Mouse (Mus musculus) liver, adult 2 months (tissue): ENCODE measurements at regions not wholly inside any gene's neighbourhood (a gene's known extent, or its start where the extent isn't known, plus 50 kb on each side); places are given as distances from the start of the nearest gene placed in this dataset.

ENCODE experiments used
- DNase-seq: peaks from one replicate; pipeline ENCODE4 v3.0.0-alpha.2; 2011; ENCODE audit warnings: low read depth, low spot score; ENCODE audit errors: extremely low read depth
- H3K27ac ChIP-seq: fragments of 200-500 bp; replicated peaks from 2 replicates; pipeline ENCODE4 v1.5.1; 2012; ENCODE audit warnings: low read depth, mild to moderate bottlenecking, control low read depth, inconsistent platforms, low read length; ENCODE audit not compliant: insufficient read depth
- H3K27me3 ChIP-seq: fragments of 200-500 bp; 2 replicates; pipeline ENCODE4 v1.6.1; 2012; ENCODE audit warnings: mild to moderate bottlenecking, moderate library complexity, low read length, inconsistent platforms; ENCODE audit not compliant: control insufficient read depth, insufficient read depth
- H3K36me3 ChIP-seq: fragments of 200-500 bp; 2 replicates; pipeline ENCODE4 v1.6.1; 2012; ENCODE audit warnings: low read length, inconsistent platforms; ENCODE audit not compliant: control insufficient read depth, insufficient read depth
- H3K4me1 ChIP-seq: fragments of 200-500 bp; 2 replicates; pipeline ENCODE4 v1.6.1; 2011; ENCODE audit warnings: low read length; ENCODE audit not compliant: control insufficient read depth, insufficient read depth
- H3K4me3 ChIP-seq: fragments of 200-500 bp; 2 replicates; pipeline ENCODE4 v1.5.1; 2011; ENCODE audit warnings: low read depth, mild to moderate bottlenecking, control low read depth, low read length, moderate library complexity; ENCODE audit not compliant: insufficient read depth
- H3K79me2 ChIP-seq: fragments of 200-500 bp; 2 replicates; pipeline ENCODE4 v1.6.1; 2012; ENCODE audit warnings: inconsistent platforms, mild to moderate bottlenecking, low read length, moderate library complexity; ENCODE audit not compliant: control insufficient read depth, insufficient read depth
- H3K9ac ChIP-seq: fragments of 200-500 bp; 2 replicates; pipeline ENCODE4 v1.6.1; 2012; ENCODE audit warnings: low read depth, mild to moderate bottlenecking, control low read depth, inconsistent platforms, low read length
- CTCF ChIP-seq: fragments of 200-500 bp; IDR thresholded peaks from 2 replicates; pipeline ENCODE4 v1.5.1; 2011; ENCODE audit warnings: low read depth, low read length, control low read depth
- POLR2A ChIP-seq: fragments of 200-500 bp; IDR thresholded peaks from 2 replicates; pipeline ENCODE4 v1.6.1; 2011; ENCODE audit warnings: low read length, control low read depth; ENCODE audit not compliant: insufficient read depth; ENCODE audit errors: extremely low read depth
- WGBS: fragments of 180-500 bp; shearing (Covaris S2); methylation state at CpG from one replicate; pipeline ENCODE4 v1.1.7; 2018; 5-methylcytosine and 5-hydroxymethylcytosine counted together

- DNase-seq = no peak
- 92% methylated on average over 6 of the region's 6 CpGs for WGBS
- no peaks in the 10 kb centered on the region for H3K27me3 ChIP-seq
- H3K27ac ChIP-seq = no peak overlapping the region
- H3K79me2 ChIP-seq = no peaks in the 10 kb centered on the region
- TF ChIP-seq POLR2A (no peak), CTCF (no peak)
- no peaks in the 10 kb centered on the region for H3K4me1 ChIP-seq
- no peak overlapping the region for H3K4me3 ChIP-seq
- no peak overlapping the region for H3K9ac ChIP-seq
- H3K36me3 ChIP-seq = no peaks in the 10 kb centered on the region
Observed at GRCm38 (mm10) chr14:54156536-54156935, 97.4 kb downstream of the Dad1 start.

GRCm38 (mm10) chr14:54152485-54153235, 101.2 kb downstream of the Dad1 start:
- Histone ChIP-seq H3K4me1 (no peaks in the 10 kb centered on the region), H3K36me3 (no peaks in the 10 kb centered on the region), H3K4me3 (no peak overlapping the region), H3K9ac (no peak overlapping the region), H3K27ac (no peak overlapping the region), H3K27me3 (no peaks in the 10 kb centered on the region), H3K79me2 (no peaks in the 10 kb centered on the region)
- DNase-seq = peak; percentile 35
- 40% methylated on average over 6 of the region's 6 CpGs for WGBS
- TF ChIP-seq CTCF = peak; percentile 73
- TF ChIP-seq POLR2A = no peak

GRCm38 (mm10) chr14:54151921-54152320, 102.0 kb downstream of the Dad1 start:
- H3K4me3 ChIP-seq = no peak overlapping the region
- no peak overlapping the region for H3K9ac ChIP-seq
- no peaks in the 10 kb centered on the region for H3K36me3 ChIP-seq
- DNase-seq = no peak
- no peak overlapping the region for H3K27ac ChIP-seq
- no peaks in the 10 kb centered on the region for H3K27me3 ChIP-seq
- 91% methylated on average over 2 of the region's 2 CpGs for WGBS
- H3K79me2 ChIP-seq = no peaks in the 10 kb centered on the region
- no peaks in the 10 kb centered on the region for H3K4me1 ChIP-seq
- no peak for TF ChIP-seq CTCF
- no peak for TF ChIP-seq POLR2A

- Histone ChIP-seq H3K27ac (no peak overlapping the region), H3K79me2 (no peaks in the 10 kb centered on the region), H3K27me3 (no peaks in the 10 kb centered on the region), H3K36me3 (no peaks in the 10 kb centered on the region), H3K4me3 (no peak overlapping the region), H3K9ac (no peak overlapping the region), H3K4me1 (no peaks in the 10 kb centered on the region)
- DNase-seq = no peak
- 93% methylated on average over 3 of the region's 3 CpGs for WGBS
- TF ChIP-seq POLR2A (no peak), CTCF (no peak)
Observed at GRCm38 (mm10) chr14:54151272-54151671, 102.6 kb downstream of the Dad1 start.

- H3K36me3 ChIP-seq = no peaks in the 10 kb centered on the region
- H3K4me1 ChIP-seq = no peaks in the 10 kb centered on the region
- DNase-seq = no peak
- H3K27ac ChIP-seq = no peak overlapping the region
- H3K9ac ChIP-seq = no peak overlapping the region
- no peak for TF ChIP-seq POLR2A
- no peak for TF ChIP-seq CTCF
- no peaks in the 10 kb centered on the region for H3K27me3 ChIP-seq
- H3K79me2 ChIP-seq = no peaks in the 10 kb centered on the region
- WGBS = 89% methylated on average over 5 of the region's 5 CpGs
- no peak overlapping the region for H3K4me3 ChIP-seq
Observed at GRCm38 (mm10) chr14:54150221-54150620, 103.7 kb downstream of the Dad1 start.

- TF ChIP-seq POLR2A (no peak), CTCF (no peak)
- no peak overlapping the region for H3K9ac ChIP-seq
- no peak for DNase-seq
- no peak overlapping the region for H3K27ac ChIP-seq
- H3K27me3 ChIP-seq = no peaks in the 10 kb centered on the region
- no peaks in the 10 kb centered on the region for H3K36me3 ChIP-seq
- H3K79me2 ChIP-seq = no peaks in the 10 kb centered on the region
- H3K4me1 ChIP-seq = no peaks in the 10 kb centered on the region
- 91% methylated on average over 10 of the region's 10 CpGs for WGBS
- no peak overlapping the region for H3K4me3 ChIP-seq
Observed at GRCm38 (mm10) chr14:54148626-54149025, 105.3 kb downstream of the Dad1 start.
